Mouse (Mus musculus): ENCODE results near the gene Ift80.

GRCm38 (mm10) chr3:69006246-69006760, 1.9 kb upstream of the Ift80 start:
- TF ChIP-seq CTCF (IDR thresholded peaks at IDR 0.05; ENCODE audit: low read depth) (no peak), EP300 (IDR thresholded peaks at IDR 0.05; ENCODE audit: low read depth) (no peak)

All from liver, postnatal 0 days (tissue).